Mouse (Mus musculus) megakaryocyte, embryonic 14.5 days (primary cell): ENCODE results near the gene Mrpl18.

Source experiments
- FLI1 ChIP-seq: IDR thresholded peaks from 2 replicates; pipeline ENCODE4 v1.6.1; 2012; ENCODE audit warnings: low read length, inconsistent platforms, mixed read lengths
- GATA1 ChIP-seq: IDR thresholded peaks from 3 replicates; pipeline ENCODE4 v1.6.1; 2012; ENCODE audit warnings: mixed read lengths, low read length, inconsistent platforms, borderline replicate concordance

DNA sequence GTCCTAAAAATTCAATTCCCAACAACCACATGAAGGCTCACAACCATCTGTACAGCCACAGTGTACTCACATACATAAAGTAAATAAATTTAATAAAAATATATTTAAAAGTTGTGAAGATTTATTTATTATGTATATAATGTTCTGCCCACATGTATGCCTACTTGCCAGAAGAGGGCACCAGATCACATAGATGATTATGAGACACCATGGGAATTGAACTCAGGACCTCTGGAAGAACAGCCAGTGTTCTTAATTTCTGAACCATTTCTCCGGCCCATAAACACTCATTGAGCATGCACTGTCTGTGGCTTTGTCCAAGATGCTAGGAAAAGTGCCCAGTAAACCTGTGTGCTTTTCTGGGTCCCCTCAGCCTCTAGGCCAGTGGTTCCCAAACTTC lies 34.9 kb downstream of the Mrpl18 start:
- TF ChIP-seq GATA1 (no peak), FLI1 (no peak)
